Mouse (Mus musculus) right cerebral cortex, postnatal 10 days (tissue): ENCODE data around the gene Ehd4.
A peak's percentile ranks its signal among the peaks of the same experiment; 100 is the strongest.

ENCODE experiments used
- DNase-seq, 2 experiments: peaks; one replicate each; pipeline ENCODE4 v3.0.0; 2021; ENCODE audit warnings: low spot score in 2 of 2

Ehd4 gene

GRCm38 (mm10) chr2:120108077-120108476 lies 46.3 kb downstream of the Ehd4 start:
- no peak for DNase-seq

GRCm38 (mm10) chr2:120107446-120107845 lies 47.0 kb downstream of the Ehd4 start:
- no peak for DNase-seq

- no peak for DNase-seq
These were observed 47.9 kb downstream of the Ehd4 start for GRCm38 (mm10) chr2:120106397-120106973.

GRCm38 (mm10) chr2:120105861-120106260 lies 48.5 kb downstream of the Ehd4 start:
- DNase-seq, result no peak

- no peak for DNase-seq
These were observed 51.5 kb downstream of the Ehd4 start for GRCm38 (mm10) chr2:120102881-120103280.

DNA sequence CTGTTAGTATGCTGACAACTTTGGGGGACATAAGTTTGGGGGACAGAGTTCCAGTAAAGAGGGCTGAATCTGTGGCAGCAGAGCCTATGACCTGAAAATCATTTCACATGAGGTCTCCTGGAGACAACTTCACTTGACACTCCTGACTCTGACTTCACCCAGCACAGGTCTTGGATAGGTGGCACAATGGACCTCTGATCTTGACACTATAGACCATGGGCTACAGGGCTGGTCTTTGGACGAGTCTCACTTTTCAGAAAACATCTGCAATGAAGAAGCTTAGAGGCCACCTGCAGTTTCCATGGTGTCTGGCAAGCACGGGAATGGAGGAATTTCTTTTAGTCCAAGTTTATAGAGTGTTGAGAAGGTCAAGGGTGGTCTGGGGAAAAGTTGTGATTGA lies 52.0 kb downstream of the Ehd4 start:
- DNase-seq, result no peak

DNA sequence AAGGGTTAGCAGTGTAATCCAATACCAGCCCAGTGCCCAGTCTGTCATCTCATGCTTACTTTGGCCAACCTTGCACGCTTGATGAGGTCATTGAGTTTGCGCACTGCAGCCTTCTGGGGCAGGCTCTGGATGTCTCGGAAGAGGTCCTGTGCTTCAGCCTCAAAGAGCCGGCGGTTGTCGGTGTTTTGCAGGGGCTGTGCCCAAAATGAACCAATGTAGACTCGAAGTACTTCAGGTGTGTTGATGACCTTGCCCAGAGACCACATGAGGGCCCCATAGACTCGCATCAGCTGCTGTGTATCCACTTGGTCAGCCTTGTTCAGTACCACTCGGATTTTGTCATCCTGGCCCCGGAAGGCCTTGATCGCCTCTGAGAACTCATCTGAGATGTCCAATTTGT lies 52.4 kb downstream of the Ehd4 start:
- DNase-seq, result no peak

- peak; percentile 49 to 53 for DNase-seq
These were observed 54.5 kb downstream of the Ehd4 start for GRCm38 (mm10) chr2:120099886-120100285.

DNA sequence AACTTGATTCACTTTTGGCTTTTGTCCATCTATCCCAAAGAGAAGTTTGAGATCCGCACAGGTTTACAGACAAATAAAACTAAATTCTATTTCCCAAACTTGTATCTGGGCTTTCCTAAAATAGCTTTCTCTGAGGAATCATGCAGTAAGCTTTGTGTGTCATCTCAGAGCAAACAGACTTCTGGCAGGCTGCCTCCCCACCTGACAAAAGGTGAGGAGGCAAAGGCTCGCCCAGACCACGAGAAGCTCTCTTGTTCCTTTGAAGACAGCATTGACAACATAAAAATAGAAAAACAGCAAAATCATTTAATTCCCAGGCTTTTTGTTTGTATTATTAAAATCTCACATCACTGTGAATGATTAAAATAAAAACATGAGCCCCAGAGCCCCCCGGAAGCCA lies 55.1 kb downstream of the Ehd4 start:
- DNase-seq, result no peak

GRCm38 (mm10) chr2:120098781-120099202 lies 55.6 kb downstream of the Ehd4 start:
- DNase-seq, result no peak

DNA sequence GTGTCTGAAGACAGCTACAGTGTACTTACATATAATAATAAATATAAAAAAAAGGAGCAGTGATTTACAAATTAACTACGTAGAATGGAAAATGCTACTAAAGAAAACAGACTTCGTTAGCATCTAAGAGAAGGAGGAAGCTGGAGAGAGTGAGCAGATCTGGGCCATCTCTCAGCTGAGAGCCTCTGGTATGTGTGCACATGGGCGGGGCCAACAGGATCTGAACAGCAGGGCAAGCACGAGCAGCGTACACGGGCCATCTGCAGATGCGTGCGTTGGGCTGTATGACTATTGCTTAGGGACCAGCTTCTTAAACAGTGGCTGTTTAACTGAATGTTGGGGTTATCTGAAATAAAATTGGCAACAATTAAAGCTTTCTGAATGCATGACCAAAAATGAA lies 56.5 kb downstream of the Ehd4 start:
- peak; percentile 44 to 54 for DNase-seq

- no peak for DNase-seq
These were observed 57.7 kb downstream of the Ehd4 start for GRCm38 (mm10) chr2:120096711-120097110.

- DNase-seq, result no peak
These were observed 58.2 kb downstream of the Ehd4 start for GRCm38 (mm10) chr2:120096191-120096590.

DNA sequence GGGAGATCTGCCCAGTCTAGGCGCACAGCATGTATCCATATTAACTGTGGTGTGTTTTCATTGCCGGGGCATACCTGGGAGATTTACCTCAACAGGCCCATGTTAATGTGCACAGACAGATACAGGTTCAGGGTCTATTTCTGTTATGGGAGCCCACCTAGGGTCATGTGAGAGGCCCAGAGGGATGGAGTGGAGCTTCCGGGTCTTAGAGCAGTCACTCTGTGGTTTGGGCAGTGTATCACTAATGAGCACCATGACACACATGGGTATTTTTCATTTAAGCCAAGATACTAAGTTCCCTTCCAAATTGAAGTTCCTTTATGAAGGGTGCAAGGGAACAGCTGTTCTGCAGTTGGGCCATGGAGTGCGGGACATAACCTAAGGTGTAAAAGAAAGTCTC lies 59.2 kb downstream of the Ehd4 start:
- DNase-seq, result no peak

- peak in 1 of 2 experiments; percentile 59 for DNase-seq
These were observed 60.6 kb downstream of the Ehd4 start for GRCm38 (mm10) chr2:120093671-120094430.

GRCm38 (mm10) chr2:120090979-120091378 lies 63.4 kb downstream of the Ehd4 start:
- DNase-seq, result no peak

- no peak for DNase-seq
These were observed 66.5 kb downstream of the Ehd4 start for GRCm38 (mm10) chr2:120087897-120088296.

DNA sequence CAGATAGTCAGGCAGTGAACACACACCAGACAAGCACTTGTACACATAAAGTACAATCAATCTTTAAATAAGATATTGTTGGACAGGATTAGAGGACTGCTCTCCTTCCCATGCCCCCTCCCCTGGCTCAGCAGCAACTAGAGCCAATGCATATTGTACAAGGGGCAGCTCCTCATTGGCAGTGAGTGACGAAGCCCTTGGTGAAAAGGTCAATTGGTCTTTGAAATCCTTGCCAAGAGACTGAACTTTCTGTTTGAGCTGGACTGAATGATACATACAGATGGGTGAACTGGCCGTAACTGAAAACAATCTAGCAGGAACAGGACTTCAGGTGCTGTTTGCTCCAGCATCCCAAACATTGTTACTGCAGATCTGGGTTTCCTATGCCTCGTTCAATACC lies 67.0 kb downstream of the Ehd4 start:
- DNase-seq, result no peak

DNA sequence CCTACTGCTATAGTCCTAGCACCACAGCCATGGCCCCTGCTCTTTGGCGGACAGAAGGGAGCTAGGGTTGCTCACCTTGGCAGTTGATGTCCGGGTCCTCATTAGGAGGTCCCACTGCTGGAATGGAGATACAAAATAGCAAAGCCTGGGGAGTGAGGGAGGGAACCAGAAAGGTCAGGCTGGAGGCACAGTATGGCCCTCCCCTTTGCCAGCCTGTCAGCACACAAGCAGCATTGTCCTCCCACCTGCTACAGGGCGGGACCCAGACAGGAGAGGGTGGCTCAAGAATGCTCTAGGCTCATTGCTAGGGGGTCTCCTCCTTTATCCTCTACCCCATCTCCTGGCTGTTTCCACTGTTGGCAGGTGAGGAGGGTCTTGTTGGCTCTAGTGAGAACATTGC lies 68.4 kb downstream of the Ehd4 start:
- no peak for DNase-seq

DNA sequence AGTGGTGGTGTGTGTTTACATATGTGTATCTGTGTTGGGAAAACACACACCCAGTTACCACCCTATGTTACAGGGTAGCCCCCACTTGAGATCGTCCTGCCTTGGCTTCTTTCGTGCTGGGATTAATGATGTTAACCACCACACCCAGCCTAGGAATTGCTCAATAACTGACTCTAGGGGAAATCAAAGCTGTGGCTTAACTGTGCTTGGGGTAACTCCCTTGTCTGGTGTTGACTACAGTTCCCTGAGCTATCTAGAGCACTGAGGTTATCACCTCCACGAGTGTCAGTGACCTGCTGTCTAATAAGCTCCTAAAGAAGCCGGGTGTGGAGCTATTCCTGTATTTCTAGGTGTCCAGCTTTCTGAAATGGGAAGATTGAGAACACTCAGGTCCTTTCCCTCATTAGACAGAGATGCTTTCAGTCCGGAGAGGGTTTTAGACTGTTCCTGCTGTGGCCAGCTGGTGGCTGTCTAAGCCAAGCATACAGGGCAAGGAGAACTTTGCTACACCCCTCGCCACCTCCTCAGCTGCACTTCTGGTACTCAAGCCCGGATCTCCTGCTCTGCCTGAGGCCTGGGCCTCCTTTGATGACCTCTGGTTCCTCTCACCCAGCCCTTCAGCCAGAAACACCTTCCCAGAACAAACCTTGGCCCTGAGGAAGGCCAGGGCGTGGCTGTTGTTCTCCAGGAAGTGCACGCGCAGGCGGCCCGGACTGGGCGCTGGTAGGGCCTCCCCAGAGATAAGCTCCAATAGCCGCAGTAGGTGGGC lies 69.6 kb downstream of the Ehd4 start:
- peak; percentile 52 for DNase-seq

- DNase-seq, result no peak
These were observed 72.0 kb downstream of the Ehd4 start for GRCm38 (mm10) chr2:120082416-120082815.

DNA sequence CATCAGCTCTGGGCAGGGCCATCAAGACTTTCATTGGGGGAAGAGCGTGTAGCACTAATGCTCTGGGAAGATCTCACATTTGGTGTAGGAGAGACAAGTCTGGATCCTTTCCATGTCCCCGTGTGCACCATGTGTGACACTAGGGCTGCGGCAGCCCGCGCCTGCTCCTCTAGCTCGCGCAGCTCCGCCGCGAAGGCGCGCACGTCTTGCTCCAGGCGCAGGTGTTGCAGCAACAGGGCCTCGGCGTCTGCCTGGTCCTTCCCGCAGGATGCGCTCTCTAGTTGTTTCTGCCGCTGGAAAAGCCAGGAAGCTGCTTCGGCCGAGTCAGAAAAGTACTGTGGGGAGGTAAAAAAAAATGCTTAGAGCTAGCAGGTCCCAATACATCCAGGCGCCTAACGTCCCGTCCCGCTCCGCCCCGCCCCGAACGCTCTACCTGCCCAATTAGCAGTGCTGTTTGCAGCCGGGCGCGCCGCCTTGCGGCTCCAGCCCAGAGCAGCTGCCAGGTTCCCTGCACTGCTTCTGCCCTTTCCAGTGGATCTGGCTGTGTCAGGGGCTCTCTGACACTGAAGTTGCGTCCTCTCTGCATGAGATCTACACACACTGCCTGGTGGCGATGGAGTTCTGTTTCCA lies 78.2 kb downstream of the Ehd4 start:
- DNase-seq, result peak; percentile 48 to 60
